Mouse (Mus musculus) forebrain, postnatal 0 days (tissue): ENCODE results near the gene Glt1d1. TPM values are rescaled to one million over a fixed set of nuclear protein-coding genes. Genes with fewer than 3 reads are reported as not detected.

Experiments
- ATAC-seq: fragments of 200-750 bp; cut with Nextera tagmentation; 2 replicates; pipeline ENCODE4 v1.8.0; 2017; ENCODE audit warnings: mild to moderate bottlenecking, moderate library complexity
- DNase-seq: peaks from one replicate; pipeline ENCODE4 v3.0.0-alpha.2; 2015
- H3K27ac ChIP-seq: fragments of 300-500 bp; sonication (generic); 2 replicates; pipeline ENCODE4 v1.5.1; 2014; ENCODE audit warnings: low read depth, mild to moderate bottlenecking, antibody characterized with exemption, low read length, moderate library complexity, mixed read lengths
- H3K27me3 ChIP-seq: fragments of 300-500 bp; sonication (generic); 2 replicates; pipeline ENCODE4 v1.6.1; 2014; ENCODE audit warnings: mild to moderate bottlenecking, low read length, mixed read lengths; ENCODE audit not compliant: insufficient read depth
- H3K36me3 ChIP-seq: fragments of 300-500 bp; sonication (generic); 2 replicates; pipeline ENCODE4 v1.6.1; 2014; ENCODE audit warnings: mild to moderate bottlenecking, moderate library complexity; ENCODE audit not compliant: insufficient read depth
- H3K4me1 ChIP-seq: fragments of 300-500 bp; sonication (generic); 2 replicates; pipeline ENCODE4 v1.6.1; 2014; ENCODE audit warnings: antibody characterized with exemption; ENCODE audit not compliant: insufficient read depth
- H3K4me2 ChIP-seq: fragments of 300-500 bp; sonication (generic); 2 replicates; pipeline ENCODE4 v1.6.1; 2014; ENCODE audit warnings: low read depth, mild to moderate bottlenecking, moderate library complexity
- H3K4me3 ChIP-seq: fragments of 300-500 bp; sonication (generic); 2 replicates; pipeline ENCODE4 v1.5.1; 2014; ENCODE audit warnings: low read depth, low read length, mixed read lengths
- H3K9ac ChIP-seq: fragments of 300-500 bp; sonication (generic); 2 replicates; pipeline ENCODE4 v1.6.1; 2014; ENCODE audit warnings: mild to moderate bottlenecking
- H3K9me3 ChIP-seq: fragments of 300-500 bp; sonication (generic); 2 replicates; pipeline ENCODE4 v1.6.1; 2016; ENCODE audit warnings: low read length
- CTCF ChIP-seq: sonication (generic); IDR thresholded peaks from 2 replicates; pipeline ENCODE4 v1.5.1; 2016; ENCODE audit warnings: antibody characterized with exemption, control low read depth, low read depth
- WGBS: fragments of 180-500 bp; shearing (Covaris S2); extraction: QIAGEN DNeasy Blood & Tissue Kit; methylation state at CpG from one replicate; pipeline ENCODE4 v1.1.7; 2014; 5-methylcytosine and 5-hydroxymethylcytosine counted together
- polyA plus RNA-seq: library from polyadenylated mRNA; unstranded; fragments of >200 nt; fragmentation: Nextera tagmentation; extraction: Ambion mirVana; gene quantifications from 2 replicates; pipeline ENCODE4 v1.2.1, GENCODE M21; 2015
- total RNA-seq: library from RNA; depleted of rRNA; stranded (reverse); fragments of >200 nt; gene quantifications from 2 replicates; pipeline ENCODE4 v1.2.3, GENCODE M21; 2014

The Glt1d1 gene
- total and polyA plus RNA-seq, 2 experiments from 2014 or later = 1.1 to 10.5 TPM

- no peak for TF ChIP-seq CTCF
- DNase-seq = no peak
- no peak overlapping the region for H3K4me3 ChIP-seq
- H3K9me3 ChIP-seq = no peaks in the 10 kb centered on the region
- no peaks in the 10 kb centered on the region for H3K4me1 ChIP-seq
- H3K4me2 ChIP-seq = no peak overlapping the region
- H3K27me3 ChIP-seq = no peaks in the 10 kb centered on the region
- 79% methylated on average over 4 of the region's 4 CpGs for WGBS
- no peaks in the 10 kb centered on the region for H3K36me3 ChIP-seq
- H3K9ac ChIP-seq = no peak overlapping the region
- ATAC-seq = no peak
- H3K27ac ChIP-seq = no peak overlapping the region
Observed at GRCm38 (mm10) chr5:127695898-127696297, 63.8 kb downstream of the Glt1d1 start.

- ATAC-seq (no peak), DNase-seq (no peak)
- Histone ChIP-seq H3K4me1 (no peaks in the 10 kb centered on the region), H3K27ac (no peak overlapping the region), H3K4me3 (no peak overlapping the region), H3K36me3 (no peaks in the 10 kb centered on the region), H3K4me2 (no peak overlapping the region), H3K9me3 (no peaks in the 10 kb centered on the region), H3K27me3 (no peaks in the 10 kb centered on the region), H3K9ac (no peak overlapping the region)
- 94% methylated on average over 4 of the region's 4 CpGs for WGBS
- TF ChIP-seq CTCF = no peak
Observed at GRCm38 (mm10) chr5:127696602-127697001, 64.5 kb downstream of the Glt1d1 start.

DNA sequence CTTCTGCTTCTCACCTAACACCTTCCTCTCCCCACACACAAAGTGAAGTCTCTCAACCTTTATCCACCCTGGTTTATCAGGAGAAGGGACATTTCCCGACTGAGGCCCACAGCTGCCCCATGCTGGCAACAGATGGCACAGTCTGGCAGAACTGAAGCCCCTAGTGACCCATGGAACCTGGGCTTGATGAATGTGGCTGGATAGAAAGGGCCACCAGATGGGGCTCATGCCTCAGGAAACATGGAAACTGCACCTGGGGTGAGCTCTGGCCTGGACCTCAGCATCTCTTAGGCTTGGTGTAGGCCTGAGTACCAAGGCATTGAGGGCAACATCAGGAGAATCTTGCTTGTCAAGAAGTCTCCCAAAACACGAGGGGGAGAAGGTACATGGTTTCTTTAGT is 66.5 kb downstream of the Glt1d1 start:
- DNase-seq (no peak), ATAC-seq (no peak)
- Histone ChIP-seq H3K4me3 (no peak overlapping the region), H3K9ac (no peak overlapping the region), H3K9me3 (no peaks in the 10 kb centered on the region), H3K27me3 (no peaks in the 10 kb centered on the region), H3K27ac (no peak overlapping the region), H3K36me3 (no peaks in the 10 kb centered on the region), H3K4me1 (no peaks in the 10 kb centered on the region), H3K4me2 (no peak overlapping the region)
- 72% methylated on average over 2 of the region's 2 CpGs for WGBS
- TF ChIP-seq CTCF = peak; percentile 50

GRCm38 (mm10) chr5:127699679-127700078 is 67.6 kb downstream of the Glt1d1 start:
- no peaks in the 10 kb centered on the region for H3K4me1 ChIP-seq
- no peak for DNase-seq
- 95% methylated on average over 5 of the region's 5 CpGs for WGBS
- H3K4me2 ChIP-seq = no peak overlapping the region
- H3K9ac ChIP-seq = no peak overlapping the region
- no peaks in the 10 kb centered on the region for H3K36me3 ChIP-seq
- no peak overlapping the region for H3K27ac ChIP-seq
- no peaks in the 10 kb centered on the region for H3K9me3 ChIP-seq
- no peak overlapping the region for H3K4me3 ChIP-seq
- TF ChIP-seq CTCF = no peak
- H3K27me3 ChIP-seq = no peaks in the 10 kb centered on the region
- no peak for ATAC-seq

- Histone ChIP-seq H3K27ac (no peak overlapping the region), H3K4me2 (no peak overlapping the region), H3K27me3 (no peaks in the 10 kb centered on the region), H3K9ac (no peak overlapping the region), H3K4me1 (no peaks in the 10 kb centered on the region), H3K4me3 (no peak overlapping the region), H3K36me3 (no peaks in the 10 kb centered on the region), H3K9me3 (no peaks in the 10 kb centered on the region)
- DNase-seq (no peak), ATAC-seq (no peak)
- 80% methylated on average over 6 of the region's 6 CpGs for WGBS
- TF ChIP-seq CTCF = no peak
Observed at GRCm38 (mm10) chr5:127700156-127700555, 68.1 kb downstream of the Glt1d1 start.

- DNase-seq = no peak
- Histone ChIP-seq H3K36me3 (no peaks in the 10 kb centered on the region), H3K27me3 (no peaks in the 10 kb centered on the region), H3K4me1 (no peaks in the 10 kb centered on the region), H3K4me3 (no peak overlapping the region), H3K9ac (no peak overlapping the region), H3K9me3 (no peaks in the 10 kb centered on the region), H3K4me2 (no peak overlapping the region), H3K27ac (no peak overlapping the region)
- ATAC-seq = no peak
- no peak for TF ChIP-seq CTCF
- WGBS = 36% methylated on average over 9 of the region's 9 CpGs
Observed at GRCm38 (mm10) chr5:127703609-127704180, 71.6 kb downstream of the Glt1d1 start.

GRCm38 (mm10) chr5:127705225-127705624 is 73.2 kb downstream of the Glt1d1 start:
- 93% methylated on average over 9 of the region's 9 CpGs for WGBS

More at GRCm38 (mm10) chr5:127705225-127705624, 73.2 kb downstream of the Glt1d1 start:
- H3K4me3 ChIP-seq = no peak overlapping the region
- ATAC-seq (no peak), DNase-seq (no peak)
- no peak overlapping the region for H3K27ac ChIP-seq
- no peaks in the 10 kb centered on the region for H3K36me3 ChIP-seq
- no peaks in the 10 kb centered on the region for H3K9me3 ChIP-seq
- H3K4me2 ChIP-seq = no peak overlapping the region
- no peak overlapping the region for H3K9ac ChIP-seq
- no peaks in the 10 kb centered on the region for H3K27me3 ChIP-seq
- TF ChIP-seq CTCF = no peak
- H3K4me1 ChIP-seq = no peaks in the 10 kb centered on the region
